Mouse (Mus musculus): ENCODE measurements around the gene Fam83c.

Gene Fam83c

GRCm38 (mm10) chr2:155778004-155778403 is 56.6 kb downstream of the Fam83c start:
- no peaks in the 10 kb centered on the region for H3K9me3 ChIP-seq (ENCODE audit: low read length)
- TF ChIP-seq POU5F1 (IDR thresholded peaks at IDR 0.05; ENCODE audit: borderline replicate concordance, low read length) (no peak), CTCF (conservative IDR thresholded peaks at IDR 0.05; ENCODE audit: low read length) (no peak), NANOG (IDR thresholded peaks at IDR 0.05; ENCODE audit: borderline replicate concordance, low read length) (no peak)

GRCm38 (mm10) chr2:155777688-155777985 is 57.0 kb downstream of the Fam83c start:
- Histone ChIP-seq H3K36me3 (ENCODE audit: insufficient read depth, low read length) (no peaks in the 10 kb centered on the region), H3K4me3 (replicated peaks; ENCODE audit: low read length) (no peak overlapping the region), H3K4me1 (replicated peaks; ENCODE audit: low read depth, low read length) (peaks cover 11% of the 10 kb centered on the region), H3K9me3 (ENCODE audit: low read length) (no peaks in the 10 kb centered on the region), H3K27me3 (ENCODE audit: insufficient read depth, low read length) (peaks cover 57% of the 10 kb centered on the region)
- TF ChIP-seq POU5F1 (IDR thresholded peaks at IDR 0.05; ENCODE audit: borderline replicate concordance, low read length), result no peak
- TF ChIP-seq NANOG (IDR thresholded peaks at IDR 0.05; ENCODE audit: borderline replicate concordance, low read length), result no peak
- no peak for TF ChIP-seq CTCF (conservative IDR thresholded peaks at IDR 0.05; ENCODE audit: low read length)

More at GRCm38 (mm10) chr2:155778004-155778403, 56.6 kb downstream of the Fam83c start:
- H3K4me1 ChIP-seq (replicated peaks; ENCODE audit: low read depth, low read length), result peaks cover 11% of the 10 kb centered on the region
- no peak overlapping the region for H3K4me3 ChIP-seq (replicated peaks; ENCODE audit: low read length)
- H3K27me3 ChIP-seq (ENCODE audit: insufficient read depth, low read length), result peaks cover 54% of the 10 kb centered on the region
- no peaks in the 10 kb centered on the region for H3K36me3 ChIP-seq (ENCODE audit: insufficient read depth, low read length)

Measured in E14TG2a.4 (cell line).